Mouse (Mus musculus) hindbrain, embryonic 10.5 days (tissue): ENCODE measurements at regions not wholly inside any gene's neighbourhood (a gene's known extent, or its start where the extent isn't known, plus 50 kb on each side); places are given as distances from the start of the nearest gene placed in this dataset.

ENCODE experiments used
- DNase-seq: peaks from one replicate; pipeline ENCODE4 v3.0.0-alpha.2; 2017; ENCODE audit warnings: low spot score
- H3K27ac ChIP-seq: fragments of 300-500 bp; sonication (generic); 2 replicates; pipeline ENCODE4 v1.5.1; 2016; ENCODE audit warnings: mild to moderate bottlenecking, moderate library complexity
- H3K27me3 ChIP-seq: fragments of 300-500 bp; sonication (generic); 2 replicates; pipeline ENCODE4 v1.6.1; 2016; ENCODE audit warnings: mild to moderate bottlenecking; ENCODE audit not compliant: poor library complexity, insufficient read depth, severe bottlenecking
- H3K36me3 ChIP-seq: fragments of 300-500 bp; sonication (generic); 2 replicates; pipeline ENCODE4 v1.6.1; 2016; ENCODE audit warnings: mild to moderate bottlenecking, moderate library complexity
- H3K4me1 ChIP-seq: fragments of 300-500 bp; sonication (generic); replicated peaks from 2 replicates; pipeline ENCODE4 v1.6.1; 2016; ENCODE audit warnings: mild to moderate bottlenecking
- H3K4me3 ChIP-seq: fragments of 300-500 bp; sonication (generic); 2 replicates; pipeline ENCODE4 v1.5.1; 2016; ENCODE audit warnings: mild to moderate bottlenecking, moderate library complexity
- H3K9me3 ChIP-seq: fragments of 300-500 bp; sonication (generic); 2 replicates; pipeline ENCODE4 v1.6.1; 2016; ENCODE audit warnings: mild to moderate bottlenecking, moderate library complexity
- WGBS: fragments of 180-500 bp; shearing (Covaris S2); methylation state at CpG from one replicate; pipeline ENCODE4 v1.1.7; 2016; 5-methylcytosine and 5-hydroxymethylcytosine counted together

GRCm38 (mm10) chr15:93846797-93847196 lies 251.1 kb upstream of the Prickle1 start:
- Histone ChIP-seq H3K27ac (no peak overlapping the region), H3K9me3 (no peaks in the 10 kb centered on the region), H3K36me3 (no peaks in the 10 kb centered on the region), H3K4me3 (no peak overlapping the region), H3K4me1 (no peaks in the 10 kb centered on the region), H3K27me3 (no peaks in the 10 kb centered on the region)
- no peak for DNase-seq
- WGBS = 84% methylated on average over 4 of the region's 4 CpGs

- H3K4me3 ChIP-seq = no peak overlapping the region
- 89% methylated on average over 6 of the region's 6 CpGs for WGBS
- no peak for DNase-seq
- H3K27ac ChIP-seq = no peak overlapping the region
- H3K9me3 ChIP-seq = no peaks in the 10 kb centered on the region
- no peaks in the 10 kb centered on the region for H3K4me1 ChIP-seq
- H3K36me3 ChIP-seq = no peaks in the 10 kb centered on the region
- no peaks in the 10 kb centered on the region for H3K27me3 ChIP-seq
These were observed 250.1 kb upstream of the Prickle1 start for GRCm38 (mm10) chr15:93845801-93846200.

- WGBS = 84% methylated on average over 1 of the region's 1 CpGs
- no peak for DNase-seq
- H3K9me3 ChIP-seq = no peaks in the 10 kb centered on the region
These were observed 237.3 kb upstream of the Prickle1 start for GRCm38 (mm10) chr15:93832956-93833355.

GRCm38 (mm10) chr15:93832431-93832936 lies 236.8 kb upstream of the Prickle1 start:
- no peak overlapping the region for H3K4me3 ChIP-seq
- WGBS = 88% methylated on average over 14 of the region's 14 CpGs

More at GRCm38 (mm10) chr15:93832956-93833355, 237.3 kb upstream of the Prickle1 start:
- Histone ChIP-seq H3K27ac (no peak overlapping the region), H3K4me1 (no peaks in the 10 kb centered on the region), H3K4me3 (no peak overlapping the region), H3K36me3 (no peaks in the 10 kb centered on the region), H3K27me3 (no peaks in the 10 kb centered on the region)

GRCm38 (mm10) chr15:93831148-93831547 lies 235.5 kb upstream of the Prickle1 start:
- no peak for DNase-seq
- H3K4me3 ChIP-seq = no peak overlapping the region
- 88% methylated on average over 3 of the region's 3 CpGs for WGBS
- H3K9me3 ChIP-seq = no peaks in the 10 kb centered on the region
- no peaks in the 10 kb centered on the region for H3K27me3 ChIP-seq
- no peaks in the 10 kb centered on the region for H3K36me3 ChIP-seq
- H3K4me1 ChIP-seq = no peaks in the 10 kb centered on the region
- H3K27ac ChIP-seq = no peak overlapping the region

More at GRCm38 (mm10) chr15:93832431-93832936, 236.8 kb upstream of the Prickle1 start:
- no peaks in the 10 kb centered on the region for H3K9me3 ChIP-seq
- H3K4me1 ChIP-seq = no peaks in the 10 kb centered on the region
- no peak for DNase-seq
- H3K36me3 ChIP-seq = no peaks in the 10 kb centered on the region
- no peak overlapping the region for H3K27ac ChIP-seq
- H3K27me3 ChIP-seq = no peaks in the 10 kb centered on the region

- Histone ChIP-seq H3K27ac (0 out of 2 replicates have a peak overlapping the region, but pooled peaks have one; percentile 2), H3K9me3 (no peaks in the 10 kb centered on the region), H3K4me3 (no peak overlapping the region), H3K27me3 (no peaks in the 10 kb centered on the region), H3K4me1 (peaks cover 11% of the 10 kb centered on the region), H3K36me3 (no peaks in the 10 kb centered on the region)
- no peak for DNase-seq
- WGBS = 76% methylated on average over 28 of the region's 28 CpGs
These were observed 229.3 kb upstream of the Prickle1 start for GRCm38 (mm10) chr15:93824729-93825694.

GRCm38 (mm10) chr15:93821236-93821635 lies 225.5 kb upstream of the Prickle1 start:
- Histone ChIP-seq H3K27ac (no peak overlapping the region), H3K4me1 (peaks cover 11% of the 10 kb centered on the region), H3K4me3 (no peak overlapping the region), H3K9me3 (no peaks in the 10 kb centered on the region), H3K36me3 (no peaks in the 10 kb centered on the region), H3K27me3 (no peaks in the 10 kb centered on the region)
- whole genome bisulfite sequencing = 81% methylated on average over 6 of the region's 6 CpGs
- no peak for DNase-seq

- Histone ChIP-seq H3K27ac (no peak overlapping the region), H3K4me3 (no peak overlapping the region), H3K36me3 (no peaks in the 10 kb centered on the region), H3K9me3 (peaks cover 5% of the 10 kb centered on the region; the same call in 1 of the 2 replicates), H3K4me1 (0 out of 2 replicates have a peak, but pooled peaks cover 6% of the 10 kb centered on the region), H3K27me3 (no peaks in the 10 kb centered on the region)
- DNase-seq = no peak
- 62% methylated on average over 7 of the region's 7 CpGs for WGBS
These were observed 216.3 kb upstream of the Prickle1 start for GRCm38 (mm10) chr15:93812011-93812410.

- WGBS = 90% methylated on average over 8 of the region's 8 CpGs
- no peaks in the 10 kb centered on the region for H3K27me3 ChIP-seq
These were observed 212.3 kb upstream of the Prickle1 start for GRCm38 (mm10) chr15:93807993-93808392.

GRCm38 (mm10) chr15:93807505-93807904 lies 211.8 kb upstream of the Prickle1 start:
- DNase-seq = no peak
- H3K27ac ChIP-seq = no peak overlapping the region
- H3K9me3 ChIP-seq = no peaks in the 10 kb centered on the region
- 0 out of 2 replicates have a peak, but pooled peaks cover 6% of the 10 kb centered on the region for H3K4me1 ChIP-seq
- H3K4me3 ChIP-seq = no peak overlapping the region
- H3K36me3 ChIP-seq = no peaks in the 10 kb centered on the region
- H3K27me3 ChIP-seq = no peaks in the 10 kb centered on the region
- WGBS = 92% methylated on average over 8 of the region's 8 CpGs

More at GRCm38 (mm10) chr15:93807993-93808392, 212.3 kb upstream of the Prickle1 start:
- Histone ChIP-seq H3K27ac (no peak overlapping the region), H3K4me3 (no peak overlapping the region), H3K9me3 (no peaks in the 10 kb centered on the region), H3K4me1 (0 out of 2 replicates have a peak, but pooled peaks cover 6% of the 10 kb centered on the region), H3K36me3 (no peaks in the 10 kb centered on the region)
- no peak for DNase-seq

GRCm38 (mm10) chr15:93804703-93805102 lies 209.0 kb upstream of the Prickle1 start:
- Histone ChIP-seq H3K27ac (no peak overlapping the region), H3K4me3 (no peak overlapping the region), H3K9me3 (no peaks in the 10 kb centered on the region), H3K27me3 (no peaks in the 10 kb centered on the region), H3K4me1 (no peaks in the 10 kb centered on the region), H3K36me3 (no peaks in the 10 kb centered on the region)
- WGBS = 86% methylated on average over 9 of the region's 9 CpGs
- no peak for DNase-seq

GRCm38 (mm10) chr15:93790531-93790930 lies 194.8 kb upstream of the Prickle1 start:
- DNase-seq = no peak
- H3K4me1 ChIP-seq = peaks cover 10% of the 10 kb centered on the region
- WGBS = 89% methylated on average over 9 of the region's 9 CpGs
- no peaks in the 10 kb centered on the region for H3K9me3 ChIP-seq
- H3K36me3 ChIP-seq = no peaks in the 10 kb centered on the region
- H3K27ac ChIP-seq = no peak overlapping the region
- H3K27me3 ChIP-seq = no peaks in the 10 kb centered on the region
- H3K4me3 ChIP-seq = no peak overlapping the region

- WGBS = 87% methylated on average over 3 of the region's 3 CpGs
- Histone ChIP-seq H3K9me3 (no peaks in the 10 kb centered on the region), H3K4me1 (peaks cover 10% of the 10 kb centered on the region), H3K36me3 (no peaks in the 10 kb centered on the region), H3K4me3 (no peak overlapping the region), H3K27me3 (no peaks in the 10 kb centered on the region), H3K27ac (no peak overlapping the region)
- no peak for DNase-seq
These were observed 194.1 kb upstream of the Prickle1 start for GRCm38 (mm10) chr15:93789762-93790161.
